Mouse (Mus musculus) midbrain, embryonic 14.5 days (tissue): ENCODE measurements around the gene Ctla2a. TPM values are rescaled to one million over a fixed set of nuclear protein-coding genes. Genes with fewer than 3 reads are reported as not detected.

ENCODE experiments used
- ATAC-seq: fragments of 200-750 bp; cut with Nextera tagmentation; 2 replicates; pipeline ENCODE4 v1.8.0; 2017; ENCODE audit warnings: moderate number of reproducible peaks, moderate library complexity; ENCODE audit not compliant: low FRiP score, low TSS enrichment
- DNase-seq: peaks from one replicate; pipeline ENCODE4 v3.0.0-alpha.2; 2015
- H3K27ac ChIP-seq: fragments of 300-500 bp; sonication (generic); replicated peaks from 2 replicates; pipeline ENCODE4 v1.5.1; 2014; ENCODE audit warnings: mild to moderate bottlenecking, low read depth, low read length, moderate library complexity
- H3K27me3 ChIP-seq: fragments of 300-500 bp; sonication (generic); 2 replicates; pipeline ENCODE4 v1.6.1; 2014; ENCODE audit warnings: low read length, control low read depth, mixed read lengths; ENCODE audit not compliant: control insufficient read depth, insufficient read depth
- H3K36me3 ChIP-seq: fragments of 300-500 bp; sonication (generic); 2 replicates; pipeline ENCODE4 v1.6.1; 2014; ENCODE audit warnings: low read length, control low read depth; ENCODE audit not compliant: control insufficient read depth, insufficient read depth
- H3K4me1 ChIP-seq: fragments of 300-500 bp; sonication (generic); 2 replicates; pipeline ENCODE4 v1.6.1; 2014; ENCODE audit warnings: mild to moderate bottlenecking, antibody characterized with exemption, low read length, control low read depth; ENCODE audit not compliant: control insufficient read depth, insufficient read depth
- H3K4me2 ChIP-seq: fragments of 300-500 bp; sonication (generic); 2 replicates; pipeline ENCODE4 v1.6.1; 2014; ENCODE audit warnings: mild to moderate bottlenecking, low read length, moderate library complexity
- H3K4me3 ChIP-seq: fragments of 300-500 bp; sonication (generic); replicated peaks from 2 replicates; pipeline ENCODE4 v1.5.1; 2014; ENCODE audit warnings: low read depth, low read length
- H3K9ac ChIP-seq: fragments of 300-500 bp; sonication (generic); replicated peaks from 2 replicates; pipeline ENCODE4 v1.6.1; 2014; ENCODE audit warnings: mild to moderate bottlenecking, low read length, moderate library complexity
- H3K9me3 ChIP-seq: fragments of 300-500 bp; sonication (generic); 2 replicates; pipeline ENCODE4 v1.6.1; 2016; ENCODE audit warnings: low read length, control low read depth, mixed read lengths; ENCODE audit not compliant: control insufficient read depth
- WGBS: fragments of 180-500 bp; shearing (Covaris S2); extraction: QIAGEN DNeasy Blood & Tissue Kit; methylation state at CpG from one replicate; pipeline ENCODE4 v1.1.7; 2014; 5-methylcytosine and 5-hydroxymethylcytosine counted together
- polyA plus RNA-seq: library from polyadenylated mRNA; unstranded; fragments of >200 nt; fragmentation: Nextera tagmentation; extraction: Ambion mirVana; gene quantifications from 2 replicates; pipeline ENCODE4 v1.2.1, GENCODE M21; 2014

Ctla2a gene
- polyA plus RNA-seq, 1 experiment from 2014 or later = 15.6 TPM

DNA sequence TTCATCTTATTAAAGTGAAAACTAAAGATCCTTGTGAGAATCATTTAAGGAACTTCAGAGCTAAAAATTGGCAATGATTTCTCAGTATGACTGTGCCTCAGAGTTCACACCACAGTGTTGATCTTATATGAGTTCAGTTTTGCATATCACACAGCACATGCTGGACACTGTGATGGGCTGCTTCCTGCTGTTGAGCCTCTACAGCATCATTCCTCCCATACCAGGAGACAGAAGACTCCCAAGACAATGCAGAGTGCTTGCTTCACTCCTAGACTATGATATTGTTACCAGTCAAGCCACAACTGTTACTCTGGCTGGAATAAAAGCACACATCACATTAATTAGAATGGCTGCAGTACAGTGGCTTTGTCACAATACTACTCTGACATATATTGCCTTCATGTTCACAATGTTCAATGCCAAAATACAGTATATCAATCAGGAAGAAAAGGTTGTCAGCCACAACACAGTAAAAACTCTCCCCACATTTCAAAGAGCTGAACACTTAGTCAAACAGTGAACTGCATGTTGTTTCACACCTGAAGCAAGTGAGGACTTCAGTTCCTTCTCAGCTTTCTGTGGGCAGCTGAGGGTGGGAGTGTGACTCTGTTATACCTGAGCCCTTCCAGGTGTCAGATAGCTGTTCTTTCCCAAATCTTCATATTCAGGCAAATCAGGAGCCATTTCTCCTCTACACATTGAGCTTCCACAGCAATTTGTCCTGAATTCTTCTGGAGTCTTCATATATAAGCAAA lies 40.8 kb downstream of the Ctla2a start:
- no peak overlapping the region for H3K9ac ChIP-seq
- H3K27me3 ChIP-seq = no peaks in the 10 kb centered on the region
- 0 out of 2 replicates have a peak, but pooled peaks cover 4% of the 10 kb centered on the region for H3K9me3 ChIP-seq
- ATAC-seq (no peak), DNase-seq (no peak)
- H3K27ac ChIP-seq = no peak overlapping the region
- no peak overlapping the region for H3K4me2 ChIP-seq
- no peak overlapping the region for H3K4me3 ChIP-seq
- no peaks in the 10 kb centered on the region for H3K4me1 ChIP-seq
- H3K36me3 ChIP-seq = no peaks in the 10 kb centered on the region

DNA sequence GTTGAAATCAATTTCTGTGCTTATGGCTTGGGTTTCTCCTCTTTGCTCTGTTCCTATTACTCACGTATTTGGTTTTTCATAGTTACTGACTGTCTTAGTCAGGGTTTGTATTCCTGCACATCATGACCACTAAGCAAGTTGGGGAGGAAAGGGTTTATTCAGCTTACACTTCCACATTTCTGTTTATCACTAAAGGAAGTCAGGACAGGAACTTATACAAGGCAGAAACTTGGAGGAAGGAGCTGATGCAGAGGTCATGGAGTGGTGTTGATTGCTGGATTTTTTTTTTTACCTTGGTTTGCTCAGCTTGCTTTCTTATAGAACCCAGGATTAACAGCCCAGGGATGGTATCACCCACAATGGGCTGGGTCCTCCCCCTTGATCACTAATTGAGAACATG lies 44.1 kb downstream of the Ctla2a start:
- no peaks in the 10 kb centered on the region for H3K36me3 ChIP-seq
- no peak overlapping the region for H3K9ac ChIP-seq
- no peak overlapping the region for H3K4me2 ChIP-seq
- DNase-seq (no peak), ATAC-seq (no peak)
- H3K27me3 ChIP-seq = no peaks in the 10 kb centered on the region
- no peaks in the 10 kb centered on the region for H3K9me3 ChIP-seq
- H3K4me3 ChIP-seq = no peak overlapping the region
- no peak overlapping the region for H3K27ac ChIP-seq
- 82% methylated on average over 1 of the region's 1 CpGs for WGBS
- H3K4me1 ChIP-seq = no peaks in the 10 kb centered on the region

Other genes starting within 250 kb of the Ctla2a start
- gene BC051665, start 150.3 kb downstream of the Ctla2a start, polyA plus RNA-seq = not detected in 2 replicates
- not detected in 2 replicates for gene Ctsll3, start 133.8 kb downstream of the Ctla2a start, polyA plus RNA-seq
- not detected in 2 replicates for gene 4930486L24Rik, start 72.2 kb downstream of the Ctla2a start, polyA plus RNA-seq
- not detected in 2 replicates for gene Gm49392, start 39.7 kb downstream of the Ctla2a start, polyA plus RNA-seq
- gene Ctla2b, start 39.2 kb downstream of the Ctla2a start, polyA plus RNA-seq = 1.2 and 2.4 TPM in 2 replicates
- not detected in 2 replicates for gene Tpbpb, start 31.7 kb downstream of the Ctla2a start, polyA plus RNA-seq
- gene Gm49393, start 1.0 kb downstream of the Ctla2a start, polyA plus RNA-seq = not detected in 2 replicates
- 0.26 and 0.76 TPM in 2 replicates for gene Gm49391, start 54 bp downstream of the Ctla2a start, polyA plus RNA-seq
- not detected in 2 replicates for gene Tpbpa, start 5.4 kb upstream of the Ctla2a start, polyA plus RNA-seq
- gene Ctsj, start 69.3 kb upstream of the Ctla2a start, polyA plus RNA-seq = not detected in 2 replicates
- not detected in 2 replicates for gene Ctsq, start 104.0 kb upstream of the Ctla2a start, polyA plus RNA-seq
- not detected in 2 replicates for gene Ctsr, start 227.6 kb upstream of the Ctla2a start, polyA plus RNA-seq